Mouse (Mus musculus) lung, embryonic 15.5 days (tissue): Measurements from ENCODE around the gene Palld. TPM values are rescaled to one million over a fixed set of nuclear protein-coding genes. Genes with fewer than 3 reads are reported as not detected.

Source experiments
- ATAC-seq: fragments of 200-750 bp; cut with Nextera tagmentation; 2 replicates; pipeline ENCODE4 v1.8.0; 2017; ENCODE audit warnings: moderate number of reproducible peaks, borderline replicate concordance; ENCODE audit not compliant: low FRiP score, low TSS enrichment; ENCODE audit errors: extremely low read depth
- H3K27ac ChIP-seq: fragments of 300-500 bp; sonication (generic); 2 replicates; pipeline ENCODE4 v1.5.1; 2015; ENCODE audit warnings: moderate library complexity, mild to moderate bottlenecking, inconsistent platforms
- H3K27me3 ChIP-seq: fragments of 300-500 bp; sonication (generic); 2 replicates; pipeline ENCODE4 v1.6.1; 2015; ENCODE audit warnings: inconsistent platforms
- H3K36me3 ChIP-seq: fragments of 300-500 bp; sonication (generic); 2 replicates; pipeline ENCODE4 v1.6.1; 2015; ENCODE audit warnings: inconsistent platforms
- H3K4me1 ChIP-seq: fragments of 300-500 bp; sonication (generic); 2 replicates; pipeline ENCODE4 v1.6.1; 2015; ENCODE audit warnings: inconsistent platforms
- H3K4me2 ChIP-seq: fragments of 300-500 bp; sonication (generic); 2 replicates; pipeline ENCODE4 v1.6.1; 2015; ENCODE audit warnings: inconsistent platforms, mild to moderate bottlenecking, moderate library complexity
- H3K4me3 ChIP-seq: fragments of 300-500 bp; sonication (generic); 2 replicates; pipeline ENCODE4 v1.5.1; 2015; ENCODE audit warnings: mild to moderate bottlenecking, inconsistent platforms
- H3K9ac ChIP-seq: fragments of 300-500 bp; sonication (generic); 2 replicates; pipeline ENCODE4 v1.6.1; 2015; ENCODE audit warnings: inconsistent platforms
- H3K9me3 ChIP-seq: fragments of 300-500 bp; sonication (generic); 2 replicates; pipeline ENCODE4 v1.6.1; 2016; ENCODE audit warnings: inconsistent platforms
- WGBS: fragments of 180-500 bp; shearing (Covaris S2); methylation state at CpG from one replicate; pipeline ENCODE4 v1.1.7; 2015; 5-methylcytosine and 5-hydroxymethylcytosine counted together
- polyA plus RNA-seq: library from polyadenylated mRNA; unstranded; fragments of >200 nt; fragmentation: Nextera tagmentation; extraction: Ambion mirVana; gene quantifications from 2 replicates; pipeline ENCODE4 v1.2.1, GENCODE M21; 2015

The Palld gene
- polyA plus RNA-seq, 1 experiment from 2014 or later: 96.5 TPM

- no peak overlapping the region for H3K4me2 ChIP-seq
- H3K36me3 ChIP-seq: no peaks in the 10 kb centered on the region
- H3K9ac ChIP-seq: no peak overlapping the region
- 43% methylated on average over 9 of the region's 9 CpGs for WGBS
- peak overlapping the region; percentile 56; the same call in 1 of the 2 replicates for H3K27ac ChIP-seq
- H3K9me3 ChIP-seq: no peaks in the 10 kb centered on the region
- ATAC-seq: peak; percentile 51; the same call in 1 of the 2 replicates
- H3K4me3 ChIP-seq: no peak overlapping the region
- no peaks in the 10 kb centered on the region for H3K4me1 ChIP-seq
- H3K27me3 ChIP-seq: no peaks in the 10 kb centered on the region
These were observed 286.5 kb downstream of the Palld start for GRCm38 (mm10) chr8:61615711-61616697.

GRCm38 (mm10) chr8:61611741-61612140 is 290.7 kb downstream of the Palld start:
- ATAC-seq: no peak
- Histone ChIP-seq H3K36me3 (no peaks in the 10 kb centered on the region), H3K9me3 (no peaks in the 10 kb centered on the region), H3K27ac (no peak overlapping the region), H3K4me1 (peaks cover 12% of the 10 kb centered on the region), H3K9ac (no peak overlapping the region), H3K4me2 (no peak overlapping the region), H3K4me3 (no peak overlapping the region), H3K27me3 (no peaks in the 10 kb centered on the region)
- WGBS: 76% methylated on average over 6 of the region's 6 CpGs

GRCm38 (mm10) chr8:61611077-61611476 is 291.4 kb downstream of the Palld start:
- no peak for ATAC-seq
- 81% methylated on average over 7 of the region's 7 CpGs for WGBS

GRCm38 (mm10) chr8:61610546-61610945 is 291.9 kb downstream of the Palld start:
- H3K27ac ChIP-seq: 0 out of 2 replicates have a peak overlapping the region, but pooled peaks have one; percentile 1
- H3K9ac ChIP-seq: no peak overlapping the region
- H3K4me2 ChIP-seq: no peak overlapping the region
- H3K9me3 ChIP-seq: no peaks in the 10 kb centered on the region
- 52% methylated on average over 5 of the region's 5 CpGs for WGBS
- H3K27me3 ChIP-seq: no peaks in the 10 kb centered on the region
- ATAC-seq: no peak
- H3K4me1 ChIP-seq: peaks cover 17% of the 10 kb centered on the region
- no peak overlapping the region for H3K4me3 ChIP-seq
- H3K36me3 ChIP-seq: no peaks in the 10 kb centered on the region

More at GRCm38 (mm10) chr8:61611077-61611476, 291.4 kb downstream of the Palld start:
- Histone ChIP-seq H3K9ac (no peak overlapping the region), H3K27ac (0 out of 2 replicates have a peak overlapping the region, but pooled peaks have one; percentile 1), H3K9me3 (no peaks in the 10 kb centered on the region), H3K36me3 (no peaks in the 10 kb centered on the region), H3K4me3 (no peak overlapping the region), H3K4me1 (peaks cover 12% of the 10 kb centered on the region), H3K4me2 (no peak overlapping the region), H3K27me3 (no peaks in the 10 kb centered on the region)

- Histone ChIP-seq H3K4me1 (peaks cover 17% of the 10 kb centered on the region), H3K36me3 (no peaks in the 10 kb centered on the region), H3K9ac (no peak overlapping the region), H3K9me3 (no peaks in the 10 kb centered on the region), H3K4me3 (no peak overlapping the region), H3K27ac (peak overlapping the region; percentile 95), H3K4me2 (0 out of 2 replicates have a peak overlapping the region, but pooled peaks have one; percentile 33), H3K27me3 (no peaks in the 10 kb centered on the region)
- ATAC-seq: peak; percentile 55; the same call in 1 of the 2 replicates
- 20% methylated on average over 6 of the region's 6 CpGs for WGBS
These were observed 295.1 kb downstream of the Palld start for GRCm38 (mm10) chr8:61607463-61607813.

DNA sequence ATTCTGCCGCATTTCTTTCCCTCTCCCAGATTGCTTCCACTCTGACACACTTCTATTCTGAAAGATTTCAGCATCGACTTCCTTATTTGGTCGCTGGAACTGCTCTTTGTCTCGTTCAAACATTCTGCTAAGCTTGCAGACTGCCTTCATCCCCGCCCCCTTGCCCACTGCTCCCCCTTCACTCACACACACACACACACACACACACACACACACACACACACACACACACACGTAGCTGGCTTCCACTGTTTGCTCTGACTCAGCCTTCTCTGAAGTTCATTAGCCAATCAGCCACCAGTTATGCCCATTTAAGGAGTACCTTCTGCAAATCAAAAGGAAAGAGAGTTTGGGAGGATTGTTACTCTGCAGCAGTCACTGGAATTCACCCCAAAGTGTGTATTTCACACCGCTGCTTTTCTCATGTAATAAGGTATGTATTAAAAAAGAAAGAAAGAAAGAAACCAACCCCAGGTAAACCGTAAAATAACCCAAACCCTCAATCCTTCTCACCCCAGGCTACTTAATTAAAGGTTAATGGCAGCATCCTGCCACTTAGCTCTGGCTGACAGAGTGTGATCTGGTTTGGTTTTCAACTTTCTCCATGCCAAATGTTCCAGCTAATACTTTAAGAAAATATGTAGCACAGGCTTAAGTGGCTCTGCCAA is 295.6 kb downstream of the Palld start:
- H3K36me3 ChIP-seq: no peaks in the 10 kb centered on the region
- H3K27me3 ChIP-seq: no peaks in the 10 kb centered on the region
- H3K4me2 ChIP-seq: peak overlapping the region; percentile 33
- no peaks in the 10 kb centered on the region for H3K9me3 ChIP-seq
- no peak overlapping the region for H3K4me3 ChIP-seq
- H3K27ac ChIP-seq: peak overlapping the region; percentile 95
- H3K4me1 ChIP-seq: peaks cover 17% of the 10 kb centered on the region
- ATAC-seq: peak; percentile 92
- H3K9ac ChIP-seq: no peak overlapping the region
- WGBS: 12% methylated on average over 8 of the region's 8 CpGs

GRCm38 (mm10) chr8:61604871-61605270 is 297.6 kb downstream of the Palld start:
- Histone ChIP-seq H3K4me3 (no peak overlapping the region), H3K9ac (no peak overlapping the region), H3K27me3 (no peaks in the 10 kb centered on the region), H3K9me3 (no peaks in the 10 kb centered on the region), H3K27ac (no peak overlapping the region), H3K36me3 (no peaks in the 10 kb centered on the region), H3K4me2 (no peak overlapping the region), H3K4me1 (peaks cover 16% of the 10 kb centered on the region)
- no peak for ATAC-seq
- WGBS: 87% methylated on average over 2 of the region's 2 CpGs

DNA sequence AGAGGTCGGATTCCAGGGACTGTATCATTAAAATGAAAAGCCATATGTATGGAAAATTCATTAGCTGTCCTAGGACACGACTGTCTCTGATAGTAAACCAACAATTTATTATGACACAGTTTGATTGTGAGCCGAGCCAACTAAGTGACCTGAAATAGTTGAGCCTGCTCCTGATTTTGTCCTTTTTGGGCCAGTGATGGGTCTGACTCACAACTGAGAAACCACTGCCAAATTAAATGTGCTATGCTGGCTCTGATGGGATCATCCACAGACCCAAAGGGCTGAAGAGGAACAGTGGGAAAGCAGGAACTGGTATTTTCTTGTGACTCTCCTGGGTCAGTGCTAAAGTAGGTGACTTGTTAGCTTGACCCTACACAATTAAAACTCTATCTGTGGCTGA is 305.6 kb downstream of the Palld start:
- ATAC-seq: no peak
- WGBS: 46% methylated on average over 3 of the region's 3 CpGs

DNA sequence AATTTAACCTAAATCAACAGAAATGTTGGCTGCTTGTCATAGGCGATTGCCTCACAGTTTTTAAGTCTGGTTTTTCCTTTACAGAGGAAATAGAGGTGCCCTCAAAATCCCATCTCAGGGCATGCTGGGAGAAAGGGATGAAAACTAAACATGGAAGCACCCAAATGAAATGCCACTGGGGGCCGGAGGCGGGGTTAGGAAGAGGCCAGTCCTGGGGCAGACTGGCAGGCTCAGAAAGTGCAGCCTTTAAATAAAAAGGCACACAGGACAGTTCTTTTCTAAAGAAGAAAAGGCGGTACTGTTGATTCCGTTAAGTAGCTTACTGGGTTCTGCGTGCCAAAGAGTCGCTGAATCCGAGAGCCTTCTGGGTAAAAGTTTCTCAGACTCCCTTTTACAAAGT is 311.0 kb downstream of the Palld start:
- H3K9me3 ChIP-seq: no peaks in the 10 kb centered on the region
- H3K9ac ChIP-seq: no peak overlapping the region
- H3K36me3 ChIP-seq: no peaks in the 10 kb centered on the region
- peak overlapping the region; percentile 79 for H3K4me3 ChIP-seq
- peak; percentile 32; the same call in 1 of the 2 replicates for ATAC-seq
- peak overlapping the region; percentile 83 for H3K4me2 ChIP-seq
- H3K4me1 ChIP-seq: peaks cover 28% of the 10 kb centered on the region
- no peaks in the 10 kb centered on the region for H3K27me3 ChIP-seq
- peak overlapping the region; percentile 99 for H3K27ac ChIP-seq
- 12% methylated on average over 8 of the region's 8 CpGs for WGBS

More for the DNA sequence above, 305.6 kb downstream of the Palld start:
- no peak overlapping the region for H3K9ac ChIP-seq
- no peaks in the 10 kb centered on the region for H3K27me3 ChIP-seq
- H3K36me3 ChIP-seq: no peaks in the 10 kb centered on the region
- H3K4me2 ChIP-seq: no peak overlapping the region
- no peak overlapping the region for H3K4me3 ChIP-seq
- H3K27ac ChIP-seq: no peak overlapping the region
- no peaks in the 10 kb centered on the region for H3K9me3 ChIP-seq
- 0 out of 2 replicates have a peak, but pooled peaks cover 10% of the 10 kb centered on the region for H3K4me1 ChIP-seq

GRCm38 (mm10) chr8:61590551-61591431 is 311.7 kb downstream of the Palld start:
- H3K27ac ChIP-seq: peak overlapping the region; percentile 99
- H3K36me3 ChIP-seq: no peaks in the 10 kb centered on the region
- H3K4me2 ChIP-seq: peak overlapping the region; percentile 83
- H3K4me1 ChIP-seq: peaks cover 28% of the 10 kb centered on the region
- no peaks in the 10 kb centered on the region for H3K9me3 ChIP-seq
- H3K9ac ChIP-seq: peak overlapping the region; percentile 84
- H3K4me3 ChIP-seq: peak overlapping the region; percentile 79
- H3K27me3 ChIP-seq: no peaks in the 10 kb centered on the region
- under 1% methylated on average over 35 of the region's 35 CpGs for WGBS
- peak; percentile 93 for ATAC-seq

DNA sequence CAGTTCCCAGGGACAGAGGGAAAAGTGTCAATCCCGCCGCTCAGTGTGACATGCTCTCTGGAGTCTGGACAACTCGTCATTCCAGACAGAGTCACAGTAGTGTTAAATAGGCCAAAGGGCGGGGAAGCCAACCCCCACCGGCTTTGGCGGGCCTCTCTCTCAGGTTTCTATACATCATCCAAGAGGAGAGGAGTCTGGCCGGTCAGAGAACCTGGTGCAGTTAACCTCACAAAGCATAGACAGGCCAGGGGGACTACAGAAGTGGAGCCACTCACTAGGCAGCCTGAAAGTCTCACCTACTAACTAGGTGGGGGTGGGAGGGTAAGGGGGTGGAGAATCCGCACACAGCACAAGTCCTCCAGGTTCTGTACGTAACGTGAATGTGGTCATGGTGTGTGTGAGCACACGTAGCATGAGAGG is 312.5 kb downstream of the Palld start:
- Histone ChIP-seq H3K4me1 (peaks cover 28% of the 10 kb centered on the region), H3K9me3 (no peaks in the 10 kb centered on the region), H3K4me2 (peak overlapping the region; percentile 83), H3K27ac (peak overlapping the region; percentile 76), H3K27me3 (no peaks in the 10 kb centered on the region), H3K36me3 (no peaks in the 10 kb centered on the region), H3K4me3 (peak overlapping the region; percentile 79), H3K9ac (peak overlapping the region; percentile 43)
- ATAC-seq: peak; percentile 19; the same call in 1 of the 2 replicates
- 2% methylated on average over 11 of the region's 11 CpGs for WGBS
